Mouse (Mus musculus) MEL (cell line): ENCODE results near the gene Gm3336. TPM values are rescaled to one million over a fixed set of nuclear protein-coding genes. Genes with fewer than 3 reads are reported as not detected.

Experiments
- DNase-seq: peaks from one replicate; pipeline ENCODE4 v3.0.0; 2011; ENCODE audit warnings: low read depth, low spot score
- H3K27ac ChIP-seq: 2 replicates; pipeline ENCODE4 v1.5.1; 2012; ENCODE audit warnings: low read depth, mild to moderate bottlenecking, control low read depth, low read length, moderate library complexity; ENCODE audit not compliant: control insufficient read depth
- H3K27me3 ChIP-seq, 2 experiments: fragments of 150-350 bp in 1 of 2; sonication (generic) in 1 of 2; 2 replicates each; pipeline ENCODE4 v1.6.1; 2012; ENCODE audit warnings: low read length in 2 of 2, mild to moderate bottlenecking in 2 of 2, improper control_type of control experiment in 1 of 2, moderate library complexity in 1 of 2; ENCODE audit not compliant: insufficient read depth in 2 of 2, control insufficient read depth in 1 of 2
- H3K36me3 ChIP-seq, 2 experiments: 2 replicates each; pipeline ENCODE4 v1.6.1; 2012 to 2014; ENCODE audit warnings: low read length in 2 of 2, improper control_type of control experiment in 1 of 2, inconsistent platforms in 1 of 2, mild to moderate bottlenecking in 1 of 2; ENCODE audit not compliant: insufficient read depth in 2 of 2, control insufficient read depth in 1 of 2
- H3K4me1 ChIP-seq, 2 experiments: fragments of 150-350 bp in 1 of 2; sonication (generic) in 1 of 2; 2 replicates each; pipeline ENCODE4 v1.6.1; 2012; ENCODE audit warnings: low read length in 2 of 2, improper control_type of control experiment in 1 of 2, mild to moderate bottlenecking in 1 of 2; ENCODE audit not compliant: insufficient read depth in 2 of 2, control insufficient read depth in 1 of 2
- H3K4me3 ChIP-seq, 2 experiments: fragments of 150-350 bp in 1 of 2; sonication (generic) in 1 of 2; 2 replicates each; pipeline ENCODE4 v1.5.1; 2012; ENCODE audit warnings: low read depth in 2 of 2, low read length in 2 of 2, mild to moderate bottlenecking in 2 of 2, moderate library complexity in 2 of 2, control low read depth in 1 of 2, improper control_type of control experiment in 1 of 2; ENCODE audit not compliant: control insufficient read depth in 1 of 2, insufficient read depth in 1 of 2
- H3K79me2 ChIP-seq: 2 replicates; pipeline ENCODE4 v1.6.1; 2012; ENCODE audit warnings: mild to moderate bottlenecking, low read length, moderate library complexity; ENCODE audit not compliant: control insufficient read depth, poor library complexity, insufficient read depth
- H3K9ac ChIP-seq: 2 replicates; pipeline ENCODE4 v1.6.1; 2012; ENCODE audit warnings: low read depth, mild to moderate bottlenecking, control low read depth, low read length, moderate library complexity; ENCODE audit not compliant: control insufficient read depth, poor library complexity, severe bottlenecking
- H3K9me3 ChIP-seq: fragments of 150-350 bp; sonication (generic); replicated peaks from 2 replicates; pipeline ENCODE4 v1.6.1; 2012; ENCODE audit warnings: mild to moderate bottlenecking, low read length, improper control_type of control experiment, moderate library complexity; ENCODE audit not compliant: insufficient read depth
- BHLHE40 ChIP-seq: IDR thresholded peaks from 2 replicates; pipeline ENCODE4 v1.6.1; 2012; ENCODE audit warnings: low read depth, mild to moderate bottlenecking, inconsistent platforms, low read length, improper control_type of control experiment, borderline replicate concordance
- CHD1 ChIP-seq: IDR thresholded peaks from 2 replicates; pipeline ENCODE4 v1.6.1; 2012; ENCODE audit warnings: low read depth, mild to moderate bottlenecking, inconsistent platforms, low read length, improper control_type of control experiment
- CHD2 ChIP-seq: IDR thresholded peaks from 2 replicates; pipeline ENCODE4 v1.6.1; 2011; ENCODE audit warnings: low read length, improper control_type of control experiment
- CTCF ChIP-seq, 3 experiments: IDR thresholded peaks in 2 of 3; conservative IDR thresholded peaks in 1 of 3; 2 replicates each; pipeline ENCODE4 v1.5.1; 2011 to 2012; ENCODE audit warnings: low read length in 3 of 3, low read depth in 2 of 3, mild to moderate bottlenecking in 2 of 3, improper control_type of control experiment in 1 of 3, inconsistent platforms in 1 of 3, mixed read lengths in 1 of 3, moderate library complexity in 1 of 3; ENCODE audit not compliant: control insufficient read depth in 1 of 3, insufficient read depth in 1 of 3, poor library complexity in 1 of 3, severe bottlenecking in 1 of 3
- ELF1 ChIP-seq: IDR thresholded peaks from 2 replicates; pipeline ENCODE4 v1.6.1; 2014; ENCODE audit warnings: low read depth, mild to moderate bottlenecking, inconsistent platforms, low read length, improper control_type of control experiment, moderate library complexity
- EP300 ChIP-seq, 2 experiments: IDR thresholded peaks; 2 replicates each; pipeline ENCODE4 v1.6.1; 2011; ENCODE audit warnings: improper control_type of control experiment in 2 of 2, low read length in 2 of 2, low read depth in 1 of 2, mild to moderate bottlenecking in 1 of 2
- ETS1 ChIP-seq: IDR thresholded peaks from 2 replicates; pipeline ENCODE4 v1.6.1; 2012; ENCODE audit warnings: low read depth, mild to moderate bottlenecking, inconsistent platforms, low read length, improper control_type of control experiment, moderate library complexity
- GATA1 ChIP-seq: IDR thresholded peaks from 2 replicates; pipeline ENCODE4 v1.6.1; 2011; ENCODE audit warnings: low read depth, low read length, improper control_type of control experiment
- MAZ ChIP-seq: IDR thresholded peaks from 2 replicates; pipeline ENCODE4 v1.6.1; 2012; ENCODE audit warnings: low read depth, mild to moderate bottlenecking, inconsistent platforms, low read length, improper control_type of control experiment
- MYB ChIP-seq: IDR thresholded peaks from 2 replicates; pipeline ENCODE4 v1.6.1; 2011; ENCODE audit warnings: mild to moderate bottlenecking, low read depth, low read length, improper control_type of control experiment
- MYC ChIP-seq: IDR thresholded peaks from 2 replicates; pipeline ENCODE4 v1.6.1; 2011; ENCODE audit warnings: low read depth, mild to moderate bottlenecking, low read length, improper control_type of control experiment, moderate library complexity
- NELFE ChIP-seq: IDR thresholded peaks from 2 replicates; pipeline ENCODE4 v1.6.1; 2011; ENCODE audit warnings: low read depth, low read length, improper control_type of control experiment
- NRF1 ChIP-seq: IDR thresholded peaks from 2 replicates; pipeline ENCODE4 v1.6.1; 2014; ENCODE audit warnings: low read depth, mild to moderate bottlenecking, inconsistent platforms, low read length, improper control_type of control experiment, moderate library complexity; ENCODE audit not compliant: poor library complexity, insufficient read depth, severe bottlenecking
- POLR2A ChIP-seq, 2 experiments: IDR thresholded peaks; 2 replicates each; pipeline ENCODE4 v1.6.1; 2011 to 2012; ENCODE audit warnings: low read length in 2 of 2, mild to moderate bottlenecking in 2 of 2, control low read depth in 1 of 2, improper control_type of control experiment in 1 of 2, low read depth in 1 of 2, moderate library complexity in 1 of 2; ENCODE audit not compliant: control insufficient read depth in 1 of 2, insufficient read depth in 1 of 2, poor library complexity in 1 of 2
- POLR2AphosphoS2 ChIP-seq: IDR thresholded peaks from 2 replicates; pipeline ENCODE4 v1.6.1; 2011; ENCODE audit warnings: low read length, improper control_type of control experiment
- POLR2AphosphoS5 ChIP-seq: IDR thresholded peaks from 2 replicates; pipeline ENCODE4 v1.6.1; 2012; ENCODE audit warnings: low read depth, borderline replicate concordance, mild to moderate bottlenecking, inconsistent platforms, low read length, moderate library complexity, mixed read lengths
- RAD21 ChIP-seq: IDR thresholded peaks from 2 replicates; pipeline ENCODE4 v1.6.1; 2011; ENCODE audit warnings: mild to moderate bottlenecking, low read depth, low read length, improper control_type of control experiment
- RCOR1 ChIP-seq: IDR thresholded peaks from 2 replicates; pipeline ENCODE4 v1.6.1; 2012; ENCODE audit warnings: low read depth, mild to moderate bottlenecking, inconsistent platforms, low read length, improper control_type of control experiment
- SIN3A ChIP-seq: IDR thresholded peaks from 2 replicates; pipeline ENCODE4 v1.6.1; 2012; ENCODE audit warnings: low read length, improper control_type of control experiment, inconsistent platforms
- TAL1 ChIP-seq: IDR thresholded peaks from 2 replicates; pipeline ENCODE4 v1.6.1; 2012; ENCODE audit warnings: mild to moderate bottlenecking, inconsistent platforms, low read length, moderate library complexity, mixed read lengths
- TBP ChIP-seq: IDR thresholded peaks from 2 replicates; pipeline ENCODE4 v1.8.0; 2011; ENCODE audit warnings: low read depth, low read length, improper control_type of control experiment
- TCF12 ChIP-seq: IDR thresholded peaks from 2 replicates; pipeline ENCODE4 v1.6.1; 2014; ENCODE audit warnings: low read depth, mild to moderate bottlenecking, inconsistent platforms, low read length, improper control_type of control experiment, moderate library complexity
- USF1 ChIP-seq: IDR thresholded peaks from 2 replicates; pipeline ENCODE4 v1.6.1; 2014; ENCODE audit warnings: low read depth, mild to moderate bottlenecking, inconsistent platforms, low read length, improper control_type of control experiment, moderate library complexity
- USF2 ChIP-seq, 2 experiments: IDR thresholded peaks; 2 replicates each; pipeline ENCODE4 v1.6.1; 2011 to 2012; ENCODE audit warnings: improper control_type of control experiment in 2 of 2, low read length in 2 of 2, borderline replicate concordance in 1 of 2, inconsistent platforms in 1 of 2, low read depth in 1 of 2, mild to moderate bottlenecking in 1 of 2; ENCODE audit not compliant: insufficient read depth in 1 of 2
- ZKSCAN1 ChIP-seq: IDR thresholded peaks from 2 replicates; pipeline ENCODE4 v1.6.1; 2012; ENCODE audit warnings: low read depth, mild to moderate bottlenecking, inconsistent platforms, low read length, improper control_type of control experiment, moderate library complexity
- ZMIZ1 ChIP-seq: IDR thresholded peaks from 2 replicates; pipeline ENCODE4 v1.6.1; 2012; ENCODE audit warnings: low read depth, mild to moderate bottlenecking, inconsistent platforms, low read length, improper control_type of control experiment, moderate library complexity
- polyA plus RNA-seq, 2 experiments: library from polyadenylated mRNA; stranded (reverse) in 1 of 2; unstranded in 1 of 2; fragments of >175 nt in 1 of 2; fragments of >200 nt in 1 of 2; gene quantifications; 2 replicates each; pipeline versions ENCODE4 v1.2.1 to v1.2.4; 2012; ENCODE audit warnings: low replicate concordance in 2 of 2, low read depth in 1 of 2; ENCODE audit not compliant: insufficient read length in 2 of 2, insufficient read depth in 1 of 2, missing spikeins in 1 of 2
- total RNA-seq: library from RNA; depleted of rRNA; stranded (reverse); fragments of 300-350 nt; gene quantifications from 2 replicates; pipeline ENCODE4 v1.2.3, GENCODE M21; 2012

Gm3336 gene
- total and polyA plus RNA-seq, 3 experiments = 0.19 to 0.72 TPM; not detected in 1

DNA sequence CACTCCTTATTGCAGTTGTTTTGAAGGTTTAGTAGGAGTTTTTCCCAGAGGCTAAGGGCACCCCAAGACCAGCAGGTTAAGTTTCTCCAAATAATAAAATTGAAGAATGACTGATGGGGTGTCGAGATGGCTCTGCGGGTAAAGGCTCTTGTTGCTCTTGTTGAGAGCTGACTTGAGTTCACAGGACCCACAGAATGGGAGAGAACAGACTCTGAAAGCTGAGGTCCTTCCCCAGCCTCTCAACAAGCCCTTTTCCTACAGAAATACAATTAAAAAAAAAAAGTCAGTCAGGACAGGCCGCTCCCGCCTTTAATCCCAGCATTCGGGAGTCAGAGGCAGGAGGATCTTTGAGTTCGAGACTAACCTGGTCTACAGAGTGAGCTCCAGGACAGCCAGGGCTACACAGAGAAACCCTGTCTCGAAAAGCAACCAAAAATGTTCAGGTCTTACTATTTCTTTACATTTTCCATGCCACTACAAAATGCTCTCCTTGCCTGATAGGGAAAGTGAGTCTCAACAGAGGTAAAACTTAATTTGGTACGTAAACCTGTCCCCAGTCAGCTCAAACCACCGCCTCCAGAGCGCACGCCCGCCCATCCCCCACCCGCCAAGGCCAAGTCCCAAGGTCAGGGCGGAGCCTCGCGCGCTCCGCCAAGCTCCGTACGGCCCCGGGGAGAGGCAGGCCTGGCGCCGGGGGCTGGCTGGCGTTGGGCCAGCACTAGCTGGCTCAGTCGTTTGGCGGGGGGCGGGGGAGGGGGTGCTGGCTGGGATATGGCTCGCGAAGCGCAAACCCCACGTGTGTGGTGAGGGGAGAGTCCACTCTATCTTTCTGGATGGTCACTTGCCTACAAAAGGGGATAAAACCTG is 22.1 kb upstream of the Gm3336 start (continued):
- TF ChIP-seq NELFE (peak; percentile 49), GATA1 (no peak), ZKSCAN1 (no peak), MYC (0 out of 2 replicates have a peak, but pooled peaks have one; percentile 14), MYB (no peak), RAD21 (no peak), ETS1 (peak; percentile 66), USF2 (IDR thresholded peaks at IDR 0.05; ENCODE audit: borderline replicate concordance in 1 of 2, insufficient read depth in 1 of 2, low read depth in 1 of 2, low read length in 2 of 2) (no peak), TBP (no peak; the same call in 1 of the 2 replicates), CHD1 (0 out of 2 replicates have a peak, but pooled peaks have one; percentile 28), CTCF (IDR thresholded peaks at IDR 0.05 in 2 of 3, conservative IDR thresholded peaks at IDR 0.05 in 1 of 3; ENCODE audit: control insufficient read depth in 1 of 3, insufficient read depth in 1 of 3, low read depth in 2 of 3, low read length in 3 of 3, poor library complexity in 1 of 3, severe bottlenecking in 1 of 3) (no peak), BHLHE40 (0 out of 2 replicates have a peak, but pooled peaks have one; percentile 24), MAZ (peak; percentile 40; the same call in 1 of the 2 replicates)

DNA sequence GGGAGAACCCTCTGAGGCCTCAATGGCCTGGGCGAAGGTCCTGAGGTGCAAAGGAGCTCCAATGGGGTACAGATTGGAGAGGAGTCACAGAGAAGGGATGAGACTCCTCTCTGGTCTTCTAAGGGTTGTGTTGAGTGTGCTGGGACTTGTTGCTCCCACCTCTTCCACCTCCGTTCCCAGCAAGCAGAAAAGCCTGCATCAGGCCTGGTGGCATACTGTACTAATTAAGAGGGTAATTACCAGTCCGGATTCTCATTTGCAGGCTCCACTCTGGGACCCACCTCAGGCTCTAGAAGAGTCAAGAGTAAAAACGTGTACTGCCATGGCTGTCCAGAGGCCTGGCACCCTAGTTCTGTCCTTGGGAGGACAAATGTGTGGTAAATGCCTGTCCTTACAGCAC is 21.4 kb upstream of the Gm3336 start:
- Histone ChIP-seq H3K27ac (peak overlapping the region; percentile 36), H3K4me3 (no peak overlapping the region; a peak in 1 of 4 replicates), H3K9me3 (no peaks in the 10 kb centered on the region), H3K27me3 (no peaks in the 10 kb centered on the region), H3K9ac (peak overlapping the region; percentile 37), H3K36me3 (peaks cover 0 to 4% of the 10 kb centered on the region in 2 experiments; a peak in 2 of 4 replicates), H3K4me1 (peaks cover 10 to 29% of the 10 kb centered on the region in 2 experiments), H3K79me2 (peaks cover 11% of the 10 kb centered on the region; the same call in 1 of the 2 replicates)
- DNase-seq = peak; percentile 32
- TF ChIP-seq GATA1 = no peak
- no peak for TF ChIP-seq USF1
- no peak for TF ChIP-seq ELF1
- no peak for TF ChIP-seq CTCF (IDR thresholded peaks at IDR 0.05 in 2 of 3, conservative IDR thresholded peaks at IDR 0.05 in 1 of 3; ENCODE audit: control insufficient read depth in 1 of 3, insufficient read depth in 1 of 3, low read depth in 2 of 3, low read length in 3 of 3, poor library complexity in 1 of 3, severe bottlenecking in 1 of 3)
- no peak for TF ChIP-seq ZMIZ1
- TF ChIP-seq POLR2AphosphoS5 = no peak
- no peak for TF ChIP-seq EP300 (IDR thresholded peaks at IDR 0.05; ENCODE audit: low read depth in 1 of 2, low read length in 2 of 2)
- TF ChIP-seq POLR2A (IDR thresholded peaks at IDR 0.05; ENCODE audit: control insufficient read depth in 1 of 2, insufficient read depth in 1 of 2, low read depth in 1 of 2, low read length in 2 of 2, poor library complexity in 1 of 2) = no peak
- TF ChIP-seq POLR2AphosphoS2 = no peak
- TF ChIP-seq MAZ = no peak
- TF ChIP-seq SIN3A = no peak
- TF ChIP-seq RCOR1 = no peak
- no peak for TF ChIP-seq CHD2
- TF ChIP-seq NRF1 = no peak
- TF ChIP-seq MYB = no peak
- no peak for TF ChIP-seq BHLHE40
- TF ChIP-seq TAL1 = no peak
- no peak for TF ChIP-seq NELFE
- TF ChIP-seq TCF12 = no peak
